Mouse (Mus musculus) E14TG2a.4 (cell line): ENCODE results near the gene Il4ra.

Source experiments
- CTCF ChIP-seq: conservative IDR thresholded peaks from 2 replicates; pipeline ENCODE4 v1.5.1; 2014; ENCODE audit warnings: low read length
- POU5F1 ChIP-seq: IDR thresholded peaks from 2 replicates; pipeline ENCODE4 v1.6.1; 2014; ENCODE audit warnings: low read length, borderline replicate concordance

DNA sequence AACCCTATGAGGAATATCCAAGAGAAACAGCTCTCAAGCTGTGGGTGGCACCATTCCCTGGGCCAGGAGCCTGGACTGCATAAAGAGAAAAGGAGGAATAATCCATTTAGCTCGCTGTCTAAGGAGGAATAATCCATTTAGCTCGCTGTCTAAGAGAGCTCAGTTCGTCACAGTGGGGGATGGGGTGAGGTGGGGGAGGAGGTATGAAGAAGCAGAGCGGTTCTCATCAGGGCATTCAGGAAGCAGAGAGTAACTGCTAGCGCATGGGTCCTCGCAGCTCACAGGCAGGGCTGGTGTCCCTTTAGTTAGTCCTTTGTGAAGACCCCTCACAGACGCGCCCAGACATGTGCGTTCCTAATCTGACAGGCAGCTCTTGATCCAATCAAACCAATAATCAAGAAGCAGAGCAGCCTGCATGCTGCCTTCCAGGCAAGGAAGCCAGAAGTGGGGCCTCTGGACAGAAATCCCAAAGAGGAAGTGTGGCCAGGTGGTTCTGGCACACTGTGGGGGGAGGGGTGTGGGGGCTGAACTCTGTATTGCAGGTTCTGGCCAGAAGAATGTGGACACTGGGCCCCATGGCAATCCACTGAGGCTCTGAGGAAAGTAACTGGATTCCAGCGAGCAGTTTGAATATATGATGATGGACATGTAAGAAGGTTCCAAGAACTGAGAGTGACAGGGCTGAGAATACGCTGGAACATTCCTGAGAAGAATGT lies 9.4 kb upstream of the Il4ra start:
- TF ChIP-seq CTCF (no peak), POU5F1 (no peak)
